Mouse (Mus musculus) CH12.LX (cell line): ENCODE results near the gene Zcchc24. TPM values are rescaled to one million over a fixed set of nuclear protein-coding genes. Genes with fewer than 3 reads are reported as not detected.

Source experiments
- DNase-seq: peaks from one replicate; pipeline ENCODE4 v3.0.0-alpha.2; 2013; ENCODE audit errors: extremely low read depth
- H3K27ac ChIP-seq: 2 replicates; pipeline ENCODE4 v1.5.1; 2012; ENCODE audit warnings: low read depth, mild to moderate bottlenecking, control low read depth, moderate library complexity; ENCODE audit not compliant: insufficient read depth
- H3K27me3 ChIP-seq: replicated peaks from 2 replicates; pipeline ENCODE3; 2012; ENCODE audit warnings: inconsistent platforms
- H3K36me3 ChIP-seq, 2 experiments: replicated peaks in 1 of 2; 2 replicates each; pipeline versions ENCODE3 to v1.6.1; 2012; ENCODE audit warnings: inconsistent platforms in 1 of 2, low read length in 1 of 2, mild to moderate bottlenecking in 1 of 2, mixed read lengths in 1 of 2, moderate library complexity in 1 of 2; ENCODE audit not compliant: control insufficient read depth in 1 of 2, insufficient read depth in 1 of 2
- H3K4me1 ChIP-seq, 2 experiments: 2 replicates each; pipeline ENCODE4 v1.6.1; 2012; ENCODE audit warnings: inconsistent platforms in 1 of 2, moderate library complexity in 1 of 2; ENCODE audit not compliant: insufficient read depth in 2 of 2, control insufficient read depth in 1 of 2
- H3K4me2 ChIP-seq: 2 replicates; pipeline ENCODE4 v1.6.1; 2012; ENCODE audit warnings: low read depth, mild to moderate bottlenecking, control low read depth; ENCODE audit not compliant: poor library complexity, insufficient read depth, severe bottlenecking
- H3K4me3 ChIP-seq, 3 experiments: fragments of 150-350 bp in 1 of 3; sonication (generic) in 1 of 3; replicated peaks in 1 of 3; 2 replicates each; pipeline versions ENCODE3 to v1.5.1; 2011 to 2012; ENCODE audit warnings: low read depth in 2 of 3, low read length in 2 of 3, mild to moderate bottlenecking in 2 of 3, moderate library complexity in 2 of 3, control low read depth in 1 of 3, improper control_type of control experiment in 1 of 3, inconsistent platforms in 1 of 3, mixed read lengths in 1 of 3; ENCODE audit not compliant: poor library complexity in 1 of 3
- H3K79me2 ChIP-seq: replicated peaks from 2 replicates; pipeline ENCODE4 v1.6.1; 2012; ENCODE audit warnings: mild to moderate bottlenecking, moderate library complexity; ENCODE audit not compliant: control insufficient read depth, poor library complexity, insufficient read depth, severe bottlenecking; ENCODE audit errors: extremely low read depth
- H3K9ac ChIP-seq: 2 replicates; pipeline ENCODE4 v1.6.1; 2012; ENCODE audit warnings: low read depth, mild to moderate bottlenecking, control low read depth, moderate library complexity; ENCODE audit not compliant: insufficient read depth
- H3K9me3 ChIP-seq: replicated peaks from 2 replicates; pipeline ENCODE3; 2012; ENCODE audit warnings: low read length, inconsistent platforms, mixed read lengths
- ELF1 ChIP-seq: IDR thresholded peaks from 2 replicates; pipeline ENCODE4 v1.6.1; 2014; ENCODE audit warnings: low read depth, mild to moderate bottlenecking, inconsistent platforms, low read length, improper control_type of control experiment
- GABPA ChIP-seq: IDR thresholded peaks from 2 replicates; pipeline ENCODE4 v1.6.1; 2012; ENCODE audit warnings: low read depth, low read length, improper control_type of control experiment, inconsistent platforms; ENCODE audit not compliant: insufficient replicate concordance
- JUND ChIP-seq: conservative IDR thresholded peaks from 2 replicates; pipeline ENCODE4 v1.6.1; 2011; ENCODE audit warnings: low read depth, low read length, improper control_type of control experiment
- MAFK ChIP-seq: IDR thresholded peaks from 2 replicates; pipeline ENCODE4 v1.6.1; 2011; ENCODE audit warnings: low read length, improper control_type of control experiment; ENCODE audit not compliant: insufficient replicate concordance
- MAX ChIP-seq: IDR thresholded peaks from 2 replicates; pipeline ENCODE4 v1.6.1; 2011; ENCODE audit warnings: low read length, improper control_type of control experiment
- MXI1 ChIP-seq: IDR thresholded peaks from 2 replicates; pipeline ENCODE4 v1.6.1; 2011; ENCODE audit warnings: mild to moderate bottlenecking, low read depth, low read length, improper control_type of control experiment
- MYC ChIP-seq: IDR thresholded peaks from 2 replicates; pipeline ENCODE4 v1.6.1; 2011; ENCODE audit warnings: low read depth, mild to moderate bottlenecking, improper control_type of control experiment, low read length
- POLR2A ChIP-seq: IDR thresholded peaks from 2 replicates; pipeline ENCODE4 v1.6.1; 2011; ENCODE audit warnings: low read depth, mild to moderate bottlenecking, improper control_type of control experiment, low read length
- POLR2AphosphoS2 ChIP-seq: IDR thresholded peaks from 2 replicates; pipeline ENCODE4 v1.6.1; 2011; ENCODE audit warnings: low read depth, low read length, improper control_type of control experiment
- RAD21 ChIP-seq: IDR thresholded peaks from 2 replicates; pipeline ENCODE4 v1.6.1; 2011; ENCODE audit warnings: low read depth, mild to moderate bottlenecking, low read length, improper control_type of control experiment, moderate library complexity
- RCOR1 ChIP-seq: conservative IDR thresholded peaks from 2 replicates; pipeline ENCODE4 v1.6.1; 2012; ENCODE audit warnings: low read depth, mild to moderate bottlenecking, inconsistent platforms, low read length, improper control_type of control experiment
- SIN3A ChIP-seq: IDR thresholded peaks from 2 replicates; pipeline ENCODE4 v1.6.1; 2012; ENCODE audit warnings: low read length, improper control_type of control experiment, inconsistent platforms
- SMC3 ChIP-seq: IDR thresholded peaks from 2 replicates; pipeline ENCODE4 v1.6.1; 2011; ENCODE audit warnings: low read depth, low read length, improper control_type of control experiment
- TCF12 ChIP-seq: IDR thresholded peaks from 2 replicates; pipeline ENCODE4 v1.6.1; 2014; ENCODE audit warnings: low read depth, mild to moderate bottlenecking, inconsistent platforms, low read length, improper control_type of control experiment
- UBTF ChIP-seq: IDR thresholded peaks from 2 replicates; pipeline ENCODE4 v1.6.1; 2012; ENCODE audit warnings: low read depth, mild to moderate bottlenecking, inconsistent platforms, low read length, improper control_type of control experiment, moderate library complexity
- USF1 ChIP-seq: IDR thresholded peaks from 2 replicates; pipeline ENCODE4 v1.6.1; 2014; ENCODE audit warnings: low read depth, mild to moderate bottlenecking, inconsistent platforms, low read length, improper control_type of control experiment
- USF2 ChIP-seq: conservative IDR thresholded peaks from 2 replicates; pipeline ENCODE4 v1.6.1; 2011; ENCODE audit warnings: low read depth, low read length, improper control_type of control experiment
- ZC3H11A ChIP-seq: IDR thresholded peaks from 2 replicates; pipeline ENCODE4 v1.6.1; 2012; ENCODE audit warnings: low read depth, mild to moderate bottlenecking, inconsistent platforms, low read length, improper control_type of control experiment
- ZKSCAN1 ChIP-seq: IDR thresholded peaks from 2 replicates; pipeline ENCODE4 v1.6.1; 2012; ENCODE audit warnings: low read depth, inconsistent platforms, low read length, improper control_type of control experiment, borderline replicate concordance
- ZMIZ1 ChIP-seq: IDR thresholded peaks from 2 replicates; pipeline ENCODE4 v1.6.1; 2012; ENCODE audit warnings: low read depth, mild to moderate bottlenecking, inconsistent platforms, low read length, improper control_type of control experiment
- ZNF384 ChIP-seq: IDR thresholded peaks from 2 replicates; pipeline ENCODE4 v1.6.1; 2012; ENCODE audit warnings: low read depth, low read length, improper control_type of control experiment, inconsistent platforms
- dilution Hi-C: fragments of 300-500 bp; cut with MboI; formaldehyde crosslinking; loops from 2 replicates; pipeline ENCODE4 v1.14.3; 2020; ENCODE audit warnings: low sequenced_read_pairs; ENCODE audit not compliant: extremely low pct_unique_long_range_greater_than_20kb, extremely low pct_ligation_motif_present
- in situ Hi-C: fragments of 300-500 bp; cut with MboI; formaldehyde crosslinking; loops from 3 replicates; pipeline ENCODE4 v1.14.3; 2019; ENCODE audit warnings: low sequenced_read_pairs, low pct_ligation_motif_present, low pct_unique_long_range_greater_than_20kb, mixed read lengths
- polyA plus RNA-seq: library from polyadenylated mRNA; unstranded; fragments of >175 nt; gene quantifications from 2 replicates; pipeline ENCODE4 v1.2.1, GENCODE M21; 2012; ENCODE audit warnings: low read depth; ENCODE audit not compliant: insufficient read length
- total RNA-seq, 2 experiments: library from RNA; depleted of rRNA; stranded (reverse); fragments of 300-350 nt in 1 of 2; fragments of >200 nt in 1 of 2; gene quantifications; 2 replicates each; pipeline ENCODE4 v1.2.3; 2012 to 2014

Gene Zcchc24
- total and polyA plus RNA-seq, 3 experiments: 0.05 to 0.44 (median 0.08) TPM

DNA sequence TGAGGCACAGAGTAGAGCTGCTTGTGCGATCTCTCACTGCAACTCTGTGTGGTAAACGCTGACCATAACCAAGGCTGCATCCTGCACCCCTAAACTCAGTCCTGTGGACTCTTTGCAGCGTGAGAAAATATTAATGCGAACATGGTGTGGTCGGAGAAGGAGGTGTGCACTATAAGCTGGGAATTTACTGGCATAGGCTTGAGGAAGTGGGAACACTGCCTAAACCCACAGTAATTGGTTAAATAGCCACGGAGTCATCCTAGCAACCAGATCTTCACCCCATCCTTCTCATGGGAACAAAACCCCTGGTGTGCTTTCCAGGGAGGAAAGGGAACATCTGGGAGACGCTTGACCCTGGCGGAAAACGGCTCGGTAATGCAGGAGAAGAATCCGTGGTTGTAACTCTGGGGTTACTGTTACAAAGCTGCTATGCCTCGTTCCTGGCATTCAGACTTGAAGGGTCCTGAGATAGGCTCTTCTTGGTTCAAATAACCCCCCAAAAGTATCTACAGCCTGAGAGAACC lies 18.6 kb upstream of the Zcchc24 start:
- Histone ChIP-seq H3K4me1 (peaks cover 10 to 40% of the 10 kb centered on the region in 2 experiments), H3K27ac (no peak overlapping the region), H3K27me3 (no peaks in the 10 kb centered on the region), H3K79me2 (no peaks in the 10 kb centered on the region), H3K9me3 (no peaks in the 10 kb centered on the region), H3K4me3 (no peak overlapping the region), H3K36me3 (no peaks in the 10 kb centered on the region), H3K9ac (no peak overlapping the region), H3K4me2 (no peak overlapping the region)
- dilution Hi-C loops (no loop called here), in situ Hi-C loops (no loop called here)
- TF ChIP-seq UBTF: no peak
- no peak for TF ChIP-seq ZC3H11A
- TF ChIP-seq MAX: no peak
- TF ChIP-seq MAFK: no peak
- no peak for TF ChIP-seq SMC3
- TF ChIP-seq POLR2A: no peak
- TF ChIP-seq SIN3A: no peak
- no peak for TF ChIP-seq GABPA
- no peak for DNase-seq

- Histone ChIP-seq H3K4me2 (no peak overlapping the region), H3K9ac (no peak overlapping the region), H3K4me3 (no peak overlapping the region), H3K27ac (no peak overlapping the region), H3K4me1 (peaks cover 10 to 40% of the 10 kb centered on the region in 2 experiments), H3K9me3 (no peaks in the 10 kb centered on the region), H3K27me3 (no peaks in the 10 kb centered on the region), H3K36me3 (no peaks in the 10 kb centered on the region), H3K79me2 (no peaks in the 10 kb centered on the region)
- in situ Hi-C loops (no loop called here), dilution Hi-C loops (no loop called here)
- no peak for DNase-seq
- no peak for TF ChIP-seq POLR2AphosphoS2
- no peak for TF ChIP-seq TCF12
- no peak for TF ChIP-seq RCOR1
- TF ChIP-seq MAX: no peak
- no peak for TF ChIP-seq USF2
Measured at GRCm38 (mm10) chr14:25786959-25787358, 18.1 kb upstream of the Zcchc24 start.

DNA sequence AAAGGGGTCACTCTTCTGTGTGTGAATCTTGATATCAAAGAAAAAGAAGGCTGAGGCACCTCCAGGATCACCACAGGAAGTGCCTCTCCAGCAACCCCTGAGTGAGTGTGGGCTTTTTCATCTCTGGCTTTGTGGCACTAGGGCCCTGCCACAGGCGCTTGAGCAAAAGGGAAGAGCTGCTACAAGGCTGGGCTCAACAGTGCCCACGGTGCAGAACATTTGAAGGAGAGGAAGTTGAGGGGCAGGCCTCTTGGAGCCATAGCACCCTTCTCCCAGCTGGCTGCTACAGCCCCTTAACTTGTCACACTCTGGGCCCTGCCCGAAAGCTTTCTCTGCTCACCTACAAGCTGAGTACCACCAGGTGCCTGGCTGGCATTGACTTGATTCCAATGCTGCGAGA lies 16.4 kb upstream of the Zcchc24 start:
- no peak for TF ChIP-seq MXI1
- no peak for TF ChIP-seq GABPA
- TF ChIP-seq USF1: no peak
- no peak for TF ChIP-seq ZMIZ1
- TF ChIP-seq ZNF384: no peak
- no peak for TF ChIP-seq ZC3H11A
- TF ChIP-seq MYC: no peak
- TF ChIP-seq RAD21: no peak
- TF ChIP-seq ZKSCAN1: no peak
- TF ChIP-seq ELF1: no peak
- no peak for TF ChIP-seq JUND
- Histone ChIP-seq H3K79me2 (no peaks in the 10 kb centered on the region), H3K27ac (no peak overlapping the region), H3K36me3 (no peaks in the 10 kb centered on the region), H3K4me2 (no peak overlapping the region), H3K9me3 (no peaks in the 10 kb centered on the region), H3K9ac (no peak overlapping the region), H3K4me3 (no peak overlapping the region), H3K4me1 (peaks cover 10 to 40% of the 10 kb centered on the region in 2 experiments), H3K27me3 (no peaks in the 10 kb centered on the region)
- in situ Hi-C loops (no loop called here), dilution Hi-C loops (no loop called here)
- no peak for DNase-seq
